Mouse (Mus musculus): Measurements from ENCODE around the gene Pakap. TPM values are rescaled to one million over a fixed set of nuclear protein-coding genes. Genes with fewer than 3 reads are reported as not detected.
A peak's percentile ranks its signal among the peaks of the same experiment; 100 is the strongest.

Pakap gene
- total RNA-seq, 2 experiments from 2014 or later = 22.9 to 23.3 TPM

GRCm38 (mm10) chr4:57902619-57903018 is 334.6 kb downstream of the Pakap start:
- no peak for DNase-seq (ENCODE audit: low spot score in 2 of 2)

GRCm38 (mm10) chr4:57904211-57904610 is 336.2 kb downstream of the Pakap start:
- DNase-seq (ENCODE audit: low spot score in 2 of 2) = peak; percentile 24 to 76

- DNase-seq (ENCODE audit: low spot score in 2 of 2) = no peak
Observed at GRCm38 (mm10) chr4:57904638-57905037, 336.7 kb downstream of the Pakap start.

GRCm38 (mm10) chr4:57906708-57907107 is 338.7 kb downstream of the Pakap start:
- DNase-seq (ENCODE audit: low spot score in 2 of 2) = no peak

- DNase-seq (ENCODE audit: low spot score in 2 of 2) = no peak
Observed at GRCm38 (mm10) chr4:57908860-57909259, 340.9 kb downstream of the Pakap start.

- DNase-seq (ENCODE audit: low spot score in 2 of 2) = no peak
Observed at GRCm38 (mm10) chr4:57913021-57913420, 345.0 kb downstream of the Pakap start.

- no peak for DNase-seq (ENCODE audit: low spot score in 2 of 2)
Observed at GRCm38 (mm10) chr4:57914193-57915190, 346.5 kb downstream of the Pakap start.

GRCm38 (mm10) chr4:57915216-57915965 is 347.4 kb downstream of the Pakap start:
- DNase-seq (ENCODE audit: low spot score in 2 of 2) = peak in 1 of 2 experiments; percentile 35

- no peak for DNase-seq (ENCODE audit: low spot score in 2 of 2)
Observed at GRCm38 (mm10) chr4:57916201-57916661, 348.3 kb downstream of the Pakap start, which contains the start of gene D630039A03Rik. D630039A03Rik (minus strand) TSS chr4:57916297.

GRCm38 (mm10) chr4:57916711-57917110 is 348.7 kb downstream of the Pakap start:
- no peak for DNase-seq (ENCODE audit: low spot score in 2 of 2)

GRCm38 (mm10) chr4:57919494-57920423 is 351.8 kb downstream of the Pakap start:
- no peak for DNase-seq (ENCODE audit: low spot score in 2 of 2)

- no peak for DNase-seq (ENCODE audit: low spot score in 2 of 2)
Observed at GRCm38 (mm10) chr4:57920522-57920921, 352.5 kb downstream of the Pakap start.

GRCm38 (mm10) chr4:57922171-57922570 is 354.2 kb downstream of the Pakap start:
- no peak for DNase-seq (ENCODE audit: low spot score in 2 of 2)

- no peak for DNase-seq (ENCODE audit: low spot score in 2 of 2)
Observed at GRCm38 (mm10) chr4:57924556-57925071, 356.6 kb downstream of the Pakap start.

- peak in 1 of 2 experiments; percentile 30 for DNase-seq (ENCODE audit: low spot score in 2 of 2)
Observed at GRCm38 (mm10) chr4:57927464-57928205, 359.7 kb downstream of the Pakap start.

- DNase-seq (ENCODE audit: low spot score in 2 of 2) = no peak
Observed at GRCm38 (mm10) chr4:57930559-57931170, 362.7 kb downstream of the Pakap start.

- no peak for DNase-seq (ENCODE audit: low spot score in 2 of 2)
Observed at GRCm38 (mm10) chr4:57934181-57934580, 366.2 kb downstream of the Pakap start.

GRCm38 (mm10) chr4:57937292-57937691 is 369.3 kb downstream of the Pakap start:
- DNase-seq (ENCODE audit: low spot score in 2 of 2) = no peak

- no peak for DNase-seq (ENCODE audit: low spot score in 2 of 2)
Observed at GRCm38 (mm10) chr4:57940631-57941030, 372.7 kb downstream of the Pakap start.
